Mouse (Mus musculus): ENCODE measurements around the gene Rcn1. TPM values are rescaled to one million over a fixed set of nuclear protein-coding genes. Genes with fewer than 3 reads are reported as not detected.

The Rcn1 gene
- total RNA-seq, 2 experiments from 2014 or later = 47.1 to 53.3 TPM

DNA sequence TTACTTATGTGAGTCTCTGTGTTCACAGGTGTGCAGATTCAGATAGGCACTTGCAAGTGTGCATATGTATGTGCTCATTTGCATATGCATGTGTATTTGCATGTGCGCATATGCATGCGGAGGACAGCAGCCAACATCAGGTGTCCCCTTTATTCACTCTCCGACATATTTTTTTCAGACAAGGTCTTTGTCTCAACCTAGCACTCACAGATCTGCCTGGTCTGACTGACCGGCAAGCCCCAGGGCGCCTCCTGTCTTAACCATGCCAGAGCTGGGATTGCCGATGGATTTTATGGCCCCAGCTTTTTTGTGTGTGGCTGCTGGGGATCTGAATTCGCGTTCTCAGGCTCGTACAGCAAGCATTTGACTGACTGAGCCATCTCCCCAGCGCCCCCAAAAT, 28.9 kb downstream of the Rcn1 start:
- DNase-seq (ENCODE audit: extremely low spot score in 1 of 2, low spot score in 2 of 2) = no peak
- intact Hi-C loops (cut with DNase I) = no loop called here

DNA sequence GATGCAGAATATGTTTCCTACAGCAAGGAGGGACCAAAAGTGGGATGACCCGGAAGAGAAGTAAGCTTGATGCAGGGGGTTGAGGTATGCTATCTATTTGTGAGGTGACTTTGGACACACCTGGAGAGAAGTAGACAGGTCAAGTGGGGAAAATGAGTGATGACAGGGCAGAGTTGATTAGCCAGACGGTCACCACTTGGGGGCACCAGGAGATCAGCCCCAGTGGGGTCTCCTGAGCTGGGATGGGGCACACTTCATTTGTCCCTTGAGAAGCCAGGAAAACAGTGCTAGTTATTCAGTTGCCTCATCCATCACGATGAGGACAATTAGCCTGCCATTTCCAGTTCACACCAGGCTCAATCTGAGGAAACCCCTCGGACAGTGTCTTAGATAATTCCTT, 31.5 kb downstream of the Rcn1 start:
- intact Hi-C loops (cut with DNase I) = no loop called here
- no peak for DNase-seq (ENCODE audit: extremely low spot score in 1 of 2, low spot score in 2 of 2)

DNA sequence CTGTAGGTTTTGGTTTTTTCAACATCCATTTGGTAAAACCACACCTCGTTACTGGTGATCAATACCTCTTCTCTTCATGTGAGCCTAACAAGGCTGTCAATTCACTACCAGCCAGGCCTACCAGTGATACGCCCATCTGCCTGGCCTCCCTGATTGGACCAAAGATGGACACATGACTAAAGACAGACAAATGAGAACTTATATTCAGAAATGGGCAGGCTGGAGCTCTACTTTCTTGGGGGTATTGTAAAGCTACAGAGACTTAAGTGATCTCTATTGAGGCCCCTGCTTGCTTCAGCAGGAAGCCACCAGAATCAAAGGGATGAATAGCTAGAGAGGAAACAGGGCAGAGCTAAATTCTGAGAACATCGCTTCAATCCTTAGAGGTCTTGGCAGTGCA, 41.1 kb downstream of the Rcn1 start:
- DNase-seq (ENCODE audit: extremely low spot score in 1 of 2, low spot score in 2 of 2) = no peak
- intact Hi-C loops (cut with DNase I) = no loop called here

DNA sequence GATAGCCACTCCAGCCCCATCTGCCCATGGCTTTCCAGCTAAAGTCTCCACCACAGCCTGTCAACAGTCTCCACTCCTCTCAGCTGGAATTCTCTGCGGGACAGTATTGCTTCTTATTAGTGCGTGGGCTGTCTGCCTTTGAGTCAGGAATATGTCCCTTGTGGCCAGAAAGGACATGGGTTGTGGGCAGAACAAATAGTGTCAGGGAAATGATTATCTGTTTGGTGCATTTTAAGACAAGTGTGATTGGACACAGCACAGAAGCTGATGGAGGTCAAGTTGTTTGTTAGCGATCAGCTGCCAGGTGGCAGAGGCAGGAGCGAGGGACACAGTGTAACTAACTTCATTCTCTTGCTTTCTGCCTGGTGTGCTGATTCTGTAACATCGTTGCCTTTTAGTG, 42.3 kb downstream of the Rcn1 start:
- intact Hi-C loops (cut with DNase I) = no loop called here
- DNase-seq (ENCODE audit: extremely low spot score in 1 of 2, low spot score in 2 of 2) = no peak

DNA sequence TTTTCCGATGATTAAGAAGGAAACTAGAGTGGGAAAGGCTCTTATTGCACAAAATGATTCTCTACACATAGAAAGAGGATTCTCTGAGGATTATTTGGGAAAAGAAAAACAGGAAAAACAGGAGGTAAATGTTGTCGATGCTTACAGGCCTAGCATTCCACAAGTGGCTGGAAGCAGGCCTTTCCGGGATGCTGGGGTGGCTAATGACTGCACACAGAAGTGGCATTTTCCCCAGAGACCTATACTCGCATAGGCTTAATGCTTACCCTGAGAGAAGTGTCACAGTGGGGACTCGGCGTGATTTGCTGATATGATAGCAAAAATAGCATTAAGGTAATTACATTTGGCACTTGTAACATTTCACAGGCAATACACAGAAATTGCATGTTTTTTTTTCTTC, 50.2 kb downstream of the Rcn1 start:
- intact Hi-C loops (cut with DNase I) = no loop called here

DNA sequence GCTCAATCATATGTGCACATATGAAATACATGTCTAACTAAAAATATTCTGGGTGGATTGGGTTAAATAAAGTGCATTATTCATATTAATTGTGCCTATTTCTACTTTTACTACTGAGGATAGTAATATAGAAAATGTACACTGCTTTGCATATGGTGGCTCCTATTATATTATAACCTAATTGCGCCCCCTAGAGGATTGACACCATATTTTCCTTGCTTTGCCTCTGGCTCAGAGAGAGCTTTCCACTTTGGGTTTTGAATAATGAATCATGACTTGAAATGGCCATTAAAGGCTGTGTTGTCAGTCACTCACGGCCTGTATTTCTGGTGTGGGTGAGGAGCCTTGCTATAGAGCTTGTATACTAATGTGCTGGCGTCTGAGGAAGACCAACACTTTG, 59.1 kb downstream of the Rcn1 start:
- DNase-seq (ENCODE audit: extremely low spot score in 1 of 2, low spot score in 2 of 2) = no peak
- intact Hi-C loops (cut with DNase I) = loop anchor here (10.0 kb wide), 3 partner anchors 335 to 975 kb away; no protein-coding TSS in a partner anchor

More for the DNA sequence above, 50.2 kb downstream of the Rcn1 start:
- DNase-seq (ENCODE audit: extremely low spot score in 1 of 2, low spot score in 2 of 2) = no peak

DNA sequence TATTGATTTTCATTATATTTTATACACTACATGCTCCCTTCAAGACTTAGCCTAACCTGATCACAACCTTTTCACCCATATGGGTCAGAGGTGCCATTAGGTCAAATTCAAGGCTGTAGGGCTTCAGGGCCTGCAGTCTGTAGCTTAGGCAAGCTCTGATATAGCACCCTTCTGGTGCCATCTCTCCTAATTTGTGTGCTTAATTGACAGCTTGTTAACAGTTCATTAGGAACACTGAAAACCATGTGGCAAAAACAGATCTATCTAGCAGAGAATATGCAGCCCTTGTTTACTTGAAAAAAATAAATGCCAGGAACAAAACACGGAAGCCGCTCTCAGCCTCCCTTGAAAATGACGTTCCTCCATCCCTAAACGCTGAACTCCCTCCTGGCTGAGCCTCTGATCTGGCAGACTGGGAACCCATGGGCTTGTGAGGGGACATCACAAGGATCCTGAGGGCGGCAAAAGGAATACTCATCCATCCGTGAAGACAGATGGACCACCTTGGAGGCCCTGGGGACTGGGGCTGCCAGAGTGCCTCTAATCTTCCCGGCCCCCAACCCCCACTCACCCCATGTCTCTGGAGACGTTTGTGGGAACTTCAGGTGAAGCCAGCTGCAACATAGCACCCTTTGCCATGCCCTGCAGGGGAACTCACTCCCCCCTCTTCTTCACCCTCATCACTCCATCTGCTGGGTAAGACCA, 61.8 kb downstream of the Rcn1 start:
- no peak for DNase-seq (ENCODE audit: extremely low spot score in 1 of 2, low spot score in 2 of 2)
- intact Hi-C loops (cut with DNase I) = loop anchor here (10.0 kb wide), 3 partner anchors 337 to 977 kb away; no protein-coding TSS in a partner anchor

DNA sequence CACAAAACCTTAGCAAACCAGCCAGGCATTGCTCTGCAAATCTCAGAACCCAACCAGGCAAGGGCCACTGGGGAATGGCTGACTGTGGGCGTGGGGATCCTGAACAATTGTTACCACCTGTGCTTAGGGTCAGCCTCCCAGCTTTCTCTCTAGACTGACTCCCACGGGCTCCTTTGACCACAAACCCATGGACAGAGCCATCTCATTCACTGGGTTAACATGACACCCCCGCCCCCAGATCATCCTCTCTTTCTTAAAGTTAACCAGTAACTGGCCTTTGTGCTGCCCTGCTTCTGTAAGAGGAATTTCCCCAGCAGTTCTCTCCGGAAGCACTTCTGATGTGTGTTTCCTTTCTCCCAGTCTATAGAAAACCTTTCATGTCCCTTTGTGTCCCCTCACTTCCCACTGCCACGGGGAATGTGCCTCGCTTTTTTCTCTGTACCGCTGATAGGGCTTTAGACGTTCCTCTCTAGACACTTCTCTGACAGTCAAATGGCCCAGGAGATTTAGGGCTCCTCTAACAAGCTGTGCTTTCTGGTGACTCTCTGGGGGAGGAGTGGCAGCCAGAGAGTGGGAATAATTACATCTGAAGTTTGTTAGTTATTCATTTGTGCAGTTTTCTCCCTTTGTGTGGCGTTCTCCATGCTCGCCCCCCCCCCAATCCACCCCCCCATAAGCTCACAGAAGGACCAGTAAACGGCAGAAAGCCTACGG, 62.6 kb downstream of the Rcn1 start:
- DNase-seq (ENCODE audit: extremely low spot score in 1 of 2, low spot score in 2 of 2) = no peak
- intact Hi-C loops (cut with DNase I) = loop anchor here (10.0 kb wide), 3 partner anchors 338 to 978 kb away; no protein-coding TSS in a partner anchor

Other genes with a start within 250 kb of the Rcn1 start
- not detected for gene Them7, start 175.0 kb downstream of the Rcn1 start, total RNA-seq (2021)